Mouse (Mus musculus): ENCODE measurements around the gene Large1. TPM values are rescaled to one million over a fixed set of nuclear protein-coding genes. Genes with fewer than 3 reads are reported as not detected.
A peak's percentile ranks its signal among the peaks of the same experiment; 100 is the strongest.
"Not testable (repeated sequence)": the region's sequence is repeated elsewhere in the genome, so short reads cannot be mapped to it uniquely, and the experiment has no call there.

Gene Large1
- polyA plus RNA-seq, 1 experiment from 2014 or later: 0.86 TPM

GRCm38 (mm10) chr8:73100607-73101006 is 252.7 kb downstream of the Large1 start:
- peak; percentile 73; the same call in 1 of the 2 replicates for ATAC-seq (ENCODE audit: insufficient read depth)
- H3K9ac ChIP-seq; H3K9me3 ChIP-seq (replicated peaks); H3K27me3 ChIP-seq; H3K4me3 ChIP-seq (replicated peaks); H3K4me1 ChIP-seq (replicated peaks); H3K4me2 ChIP-seq; H3K36me3 ChIP-seq (replicated peaks): not testable (repeated sequence)
- peak overlapping the region; percentile 45; the same call in 1 of the 2 replicates for H3K27ac ChIP-seq (replicated peaks)
- WGBS (ENCODE audit: insufficient replicate concordance): 16% methylated on average over 3 of the region's 3 CpGs

GRCm38 (mm10) chr8:73099542-73099941 is 253.8 kb downstream of the Large1 start:
- H3K4me1 ChIP-seq (replicated peaks): no peaks in the 10 kb centered on the region
- 40% methylated on average over 3 of the region's 3 CpGs for WGBS (ENCODE audit: insufficient replicate concordance)
- no peaks in the 10 kb centered on the region for H3K27me3 ChIP-seq
- no peaks in the 10 kb centered on the region for H3K36me3 ChIP-seq (replicated peaks)
- ATAC-seq (ENCODE audit: insufficient read depth): no peak
- no peak overlapping the region for H3K4me3 ChIP-seq (replicated peaks)
- H3K9me3 ChIP-seq (replicated peaks): no peaks in the 10 kb centered on the region
- H3K4me2 ChIP-seq: no peak overlapping the region
- no peak overlapping the region for H3K27ac ChIP-seq (replicated peaks)
- no peak overlapping the region for H3K9ac ChIP-seq

- Histone ChIP-seq H3K4me3 (replicated peaks) (no peak overlapping the region), H3K4me1 (replicated peaks) (no peaks in the 10 kb centered on the region), H3K27ac (replicated peaks) (no peak overlapping the region), H3K4me2 (no peak overlapping the region), H3K9me3 (replicated peaks) (no peaks in the 10 kb centered on the region), H3K36me3 (replicated peaks) (no peaks in the 10 kb centered on the region), H3K27me3 (no peaks in the 10 kb centered on the region), H3K9ac (no peak overlapping the region)
- no peak for ATAC-seq (ENCODE audit: insufficient read depth)
- WGBS (ENCODE audit: insufficient replicate concordance): 37% methylated on average over 2 of the region's 2 CpGs
Observed at GRCm38 (mm10) chr8:73096952-73097351, 256.4 kb downstream of the Large1 start.

- H3K9me3 ChIP-seq (replicated peaks); H3K4me1 ChIP-seq (replicated peaks); ATAC-seq (ENCODE audit: insufficient read depth); H3K4me2 ChIP-seq; H3K9ac ChIP-seq; H3K36me3 ChIP-seq (replicated peaks); H3K4me3 ChIP-seq (replicated peaks); H3K27me3 ChIP-seq; H3K27ac ChIP-seq (replicated peaks): not testable (repeated sequence)
- 49% methylated on average over 1 of the region's 1 CpGs for WGBS (ENCODE audit: insufficient replicate concordance)
Observed at GRCm38 (mm10) chr8:73077746-73078145, 275.6 kb downstream of the Large1 start.

- Histone ChIP-seq H3K36me3 (replicated peaks) (no peaks in the 10 kb centered on the region), H3K9ac (no peak overlapping the region), H3K4me2 (no peak overlapping the region), H3K4me3 (replicated peaks) (no peak overlapping the region), H3K27me3 (no peaks in the 10 kb centered on the region), H3K27ac (replicated peaks) (no peak overlapping the region), H3K9me3 (replicated peaks) (no peaks in the 10 kb centered on the region), H3K4me1 (replicated peaks) (no peaks in the 10 kb centered on the region)
- 30% methylated on average over 1 of the region's 1 CpGs for WGBS (ENCODE audit: insufficient replicate concordance)
- ATAC-seq (ENCODE audit: insufficient read depth): no peak
Observed at GRCm38 (mm10) chr8:73061410-73061809, 291.9 kb downstream of the Large1 start.

- ATAC-seq (ENCODE audit: insufficient read depth): no peak
- no peak overlapping the region for H3K9ac ChIP-seq
- no peaks in the 10 kb centered on the region for H3K36me3 ChIP-seq (replicated peaks)
- H3K4me2 ChIP-seq: no peak overlapping the region
- 60% methylated on average over 1 of the region's 1 CpGs for WGBS (ENCODE audit: insufficient replicate concordance)
- H3K4me3 ChIP-seq (replicated peaks): no peak overlapping the region
- H3K9me3 ChIP-seq (replicated peaks): no peaks in the 10 kb centered on the region
- H3K27me3 ChIP-seq: no peaks in the 10 kb centered on the region
- no peaks in the 10 kb centered on the region for H3K4me1 ChIP-seq (replicated peaks)
- H3K27ac ChIP-seq (replicated peaks): no peak overlapping the region
Observed at GRCm38 (mm10) chr8:73054726-73055125, 298.6 kb downstream of the Large1 start.

GRCm38 (mm10) chr8:73053878-73054277 is 299.5 kb downstream of the Large1 start:
- Histone ChIP-seq H3K36me3 (replicated peaks) (no peaks in the 10 kb centered on the region), H3K9me3 (replicated peaks) (no peaks in the 10 kb centered on the region), H3K27ac (replicated peaks) (no peak overlapping the region), H3K4me1 (replicated peaks) (no peaks in the 10 kb centered on the region), H3K4me2 (no peak overlapping the region), H3K4me3 (replicated peaks) (no peak overlapping the region), H3K9ac (no peak overlapping the region), H3K27me3 (no peaks in the 10 kb centered on the region)
- ATAC-seq (ENCODE audit: insufficient read depth): no peak
- 56% methylated on average over 3 of the region's 3 CpGs for WGBS (ENCODE audit: insufficient replicate concordance)

- 69% methylated on average over 1 of the region's 1 CpGs for WGBS (ENCODE audit: insufficient replicate concordance)
- Histone ChIP-seq H3K27me3 (no peaks in the 10 kb centered on the region), H3K9me3 (replicated peaks) (no peaks in the 10 kb centered on the region), H3K36me3 (replicated peaks) (no peaks in the 10 kb centered on the region), H3K27ac (replicated peaks) (no peak overlapping the region), H3K4me1 (replicated peaks) (no peaks in the 10 kb centered on the region), H3K4me2 (no peak overlapping the region), H3K4me3 (replicated peaks) (no peak overlapping the region), H3K9ac (no peak overlapping the region)
- ATAC-seq (ENCODE audit: insufficient read depth): no peak
Observed at GRCm38 (mm10) chr8:73052414-73052813, 300.9 kb downstream of the Large1 start.

GRCm38 (mm10) chr8:73048136-73048535 is 305.2 kb downstream of the Large1 start:
- no peaks in the 10 kb centered on the region for H3K9me3 ChIP-seq (replicated peaks)
- no peak overlapping the region for H3K27ac ChIP-seq (replicated peaks)
- no peak overlapping the region for H3K4me2 ChIP-seq
- no peak for ATAC-seq (ENCODE audit: insufficient read depth)
- no peaks in the 10 kb centered on the region for H3K36me3 ChIP-seq (replicated peaks)
- no peaks in the 10 kb centered on the region for H3K27me3 ChIP-seq
- no peaks in the 10 kb centered on the region for H3K4me1 ChIP-seq (replicated peaks)
- WGBS (ENCODE audit: insufficient replicate concordance): 64% methylated on average over 3 of the region's 3 CpGs
- H3K9ac ChIP-seq: no peak overlapping the region
- H3K4me3 ChIP-seq (replicated peaks): no peak overlapping the region

- H3K4me3 ChIP-seq (replicated peaks): no peak overlapping the region
- no peaks in the 10 kb centered on the region for H3K9me3 ChIP-seq (replicated peaks)
- no peak overlapping the region for H3K9ac ChIP-seq
- no peaks in the 10 kb centered on the region for H3K36me3 ChIP-seq (replicated peaks)
- H3K27me3 ChIP-seq: no peaks in the 10 kb centered on the region
- no peak for ATAC-seq (ENCODE audit: insufficient read depth)
- no peak overlapping the region for H3K27ac ChIP-seq (replicated peaks)
- no peak overlapping the region for H3K4me2 ChIP-seq
- no peaks in the 10 kb centered on the region for H3K4me1 ChIP-seq (replicated peaks)
Observed at GRCm38 (mm10) chr8:73029787-73030186, 323.6 kb downstream of the Large1 start.

- H3K9ac ChIP-seq: no peak overlapping the region
- no peaks in the 10 kb centered on the region for H3K27me3 ChIP-seq
- no peak overlapping the region for H3K4me3 ChIP-seq (replicated peaks)
- no peak overlapping the region for H3K27ac ChIP-seq (replicated peaks)
- no peaks in the 10 kb centered on the region for H3K36me3 ChIP-seq (replicated peaks)
- no peaks in the 10 kb centered on the region for H3K9me3 ChIP-seq (replicated peaks)
- H3K4me1 ChIP-seq (replicated peaks): no peaks in the 10 kb centered on the region
- WGBS (ENCODE audit: insufficient replicate concordance): 69% methylated on average over 1 of the region's 1 CpGs
- ATAC-seq (ENCODE audit: insufficient read depth): no peak
- H3K4me2 ChIP-seq: no peak overlapping the region
Observed at GRCm38 (mm10) chr8:73018241-73018640, 335.1 kb downstream of the Large1 start.

GRCm38 (mm10) chr8:73017601-73018000 is 335.7 kb downstream of the Large1 start:
- Histone ChIP-seq H3K36me3 (replicated peaks) (no peaks in the 10 kb centered on the region), H3K9me3 (replicated peaks) (no peaks in the 10 kb centered on the region), H3K4me2 (no peak overlapping the region), H3K4me1 (replicated peaks) (no peaks in the 10 kb centered on the region), H3K9ac (no peak overlapping the region), H3K4me3 (replicated peaks) (no peak overlapping the region), H3K27me3 (no peaks in the 10 kb centered on the region), H3K27ac (replicated peaks) (no peak overlapping the region)
- ATAC-seq (ENCODE audit: insufficient read depth): peak; percentile 44; the same call in 1 of the 2 replicates
- WGBS (ENCODE audit: insufficient replicate concordance): 61% methylated on average over 1 of the region's 1 CpGs

Data from liver, embryonic 15.5 days (tissue).